Mouse (Mus musculus): ENCODE results near the gene Mdfi. TPM values are rescaled to one million over a fixed set of nuclear protein-coding genes. Genes with fewer than 3 reads are reported as not detected.

Mdfi gene
- 2.0 and 2.5 TPM in 2 replicates for polyA plus RNA-seq (2015; fragmentation: Nextera tagmentation; extraction: Ambion mirVana)

DNA sequence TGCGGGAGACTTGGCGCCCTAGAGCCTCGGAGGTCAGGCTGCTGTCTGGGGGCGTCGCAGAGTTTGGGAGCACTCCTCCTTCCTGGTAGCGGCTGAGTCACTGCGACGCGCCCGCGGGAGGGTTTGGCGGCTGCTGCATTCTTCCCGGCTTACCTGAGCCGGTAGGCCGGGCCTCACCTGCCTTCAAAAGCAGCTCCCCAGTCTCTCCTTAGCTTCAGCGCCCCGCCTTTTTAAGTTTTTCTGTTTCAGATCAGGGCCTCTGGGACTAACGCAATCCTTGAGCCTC is at the start of gene Mdfi:
Gene Mdfi (minus strand): TSS at position 210 of the 286 bp plus-strand sequence.
- no peak within 1 kb of the TSS for H3K27ac ChIP-seq (ENCODE audit: low read length)
- ATAC-seq: no peak
- WGBS: 4% methylated on average over 18 of the region's 18 CpGs
- no peaks in the 10 kb centered on the region for H3K9me3 ChIP-seq (ENCODE audit: control insufficient read depth, low read length)
- peak within 1 kb of the TSS; percentile 71 for H3K9ac ChIP-seq (replicated peaks; ENCODE audit: low read depth, low read length)
- peaks cover 26% of the 10 kb centered on the region for H3K27me3 ChIP-seq (replicated peaks; ENCODE audit: control insufficient read depth, insufficient read depth, low read length)
- H3K4me3 ChIP-seq (replicated peaks; ENCODE audit: low read length): peak within 1 kb of the TSS; percentile 61
- H3K4me2 ChIP-seq (ENCODE audit: low read length): peak within 1 kb of the TSS; percentile 98
- H3K36me3 ChIP-seq (ENCODE audit: control insufficient read depth, insufficient read depth): no peaks in the 10 kb centered on the region
- H3K4me1 ChIP-seq (replicated peaks; ENCODE audit: control insufficient read depth, insufficient read depth, low read length): peaks cover 22% of the 10 kb centered on the region

DNA sequence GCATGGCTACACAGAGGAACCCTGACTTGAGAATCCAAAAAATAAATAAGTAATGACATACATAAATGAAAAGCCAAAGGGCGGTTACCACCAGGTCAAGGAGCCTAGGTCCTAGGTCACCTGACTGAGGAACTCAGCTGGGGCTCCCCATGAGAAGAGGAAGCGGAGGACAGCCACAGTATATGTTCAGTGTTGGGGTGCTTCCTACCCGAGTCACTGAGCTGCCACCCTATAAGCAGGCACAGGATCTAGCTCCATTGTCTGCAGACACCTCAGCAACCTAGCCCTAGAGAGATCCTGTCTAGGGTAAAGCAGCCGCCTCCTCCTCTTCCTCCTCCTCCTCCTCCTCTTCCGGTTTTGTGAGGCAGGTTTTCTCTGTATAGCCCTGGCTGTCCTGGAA is 48.6 kb upstream of the Mdfi start:
- Histone ChIP-seq H3K4me1 (replicated peaks; ENCODE audit: control insufficient read depth, insufficient read depth, low read length) (peaks cover 38% of the 10 kb centered on the region), H3K9me3 (ENCODE audit: control insufficient read depth, low read length) (no peaks in the 10 kb centered on the region), H3K4me2 (ENCODE audit: low read length) (no peak overlapping the region), H3K4me3 (replicated peaks; ENCODE audit: low read length) (no peak overlapping the region), H3K27ac (ENCODE audit: low read length) (no peak overlapping the region), H3K27me3 (replicated peaks; ENCODE audit: control insufficient read depth, insufficient read depth, low read length) (no peaks in the 10 kb centered on the region), H3K36me3 (ENCODE audit: control insufficient read depth, insufficient read depth) (no peaks in the 10 kb centered on the region), H3K9ac (replicated peaks; ENCODE audit: low read depth, low read length) (no peak overlapping the region)
- no peak for ATAC-seq
- WGBS: 87% methylated on average over 5 of the region's 5 CpGs

DNA sequence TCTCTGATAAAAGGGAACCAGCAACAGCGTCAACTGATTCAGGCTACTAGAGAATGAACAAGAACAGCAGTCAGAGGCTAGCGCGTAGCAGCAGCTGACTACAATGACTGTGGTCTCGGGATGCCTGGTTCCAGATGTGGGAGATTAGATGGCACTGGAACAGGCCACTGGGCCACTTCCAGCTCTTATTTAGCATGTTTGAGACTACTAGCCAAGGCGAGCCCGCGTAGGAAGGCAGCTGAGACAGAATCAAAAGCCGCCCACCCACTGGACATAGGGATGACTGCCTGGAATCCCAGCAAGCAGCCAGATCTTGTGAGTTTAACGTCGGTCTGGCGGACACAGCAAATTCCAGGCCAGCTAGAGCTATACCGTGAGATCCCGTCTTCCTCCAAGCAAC is 46.8 kb upstream of the Mdfi start:
- no peaks in the 10 kb centered on the region for H3K36me3 ChIP-seq (ENCODE audit: control insufficient read depth, insufficient read depth)
- no peak overlapping the region for H3K9ac ChIP-seq (replicated peaks; ENCODE audit: low read depth, low read length)
- H3K4me1 ChIP-seq (replicated peaks; ENCODE audit: control insufficient read depth, insufficient read depth, low read length): peaks cover 39% of the 10 kb centered on the region
- no peaks in the 10 kb centered on the region for H3K27me3 ChIP-seq (replicated peaks; ENCODE audit: control insufficient read depth, insufficient read depth, low read length)
- ATAC-seq: no peak
- H3K4me3 ChIP-seq (replicated peaks; ENCODE audit: low read length): no peak overlapping the region
- no peak overlapping the region for H3K4me2 ChIP-seq (ENCODE audit: low read length)
- H3K27ac ChIP-seq (ENCODE audit: low read length): no peak overlapping the region
- 75% methylated on average over 13 of the region's 13 CpGs for WGBS
- H3K9me3 ChIP-seq (ENCODE audit: control insufficient read depth, low read length): no peaks in the 10 kb centered on the region

- Histone ChIP-seq H3K4me3 (replicated peaks; ENCODE audit: low read length) (no peak overlapping the region; the same call in 1 of the 2 replicates), H3K27ac (ENCODE audit: low read length) (peak overlapping the region; percentile 93), H3K9me3 (ENCODE audit: control insufficient read depth, low read length) (no peaks in the 10 kb centered on the region), H3K27me3 (replicated peaks; ENCODE audit: control insufficient read depth, insufficient read depth, low read length) (no peaks in the 10 kb centered on the region), H3K4me2 (ENCODE audit: low read length) (peak overlapping the region; percentile 57), H3K4me1 (replicated peaks; ENCODE audit: control insufficient read depth, insufficient read depth, low read length) (peaks cover 44% of the 10 kb centered on the region), H3K36me3 (ENCODE audit: control insufficient read depth, insufficient read depth) (peaks cover 7% of the 10 kb centered on the region; the same call in 1 of the 2 replicates), H3K9ac (replicated peaks; ENCODE audit: low read depth, low read length) (peak overlapping the region; percentile 76)
- ATAC-seq: peak; percentile 57
- WGBS: 14% methylated on average over 3 of the region's 3 CpGs
These were observed 44.7 kb upstream of the Mdfi start for GRCm38 (mm10) chr17:47879207-47879606.

DNA sequence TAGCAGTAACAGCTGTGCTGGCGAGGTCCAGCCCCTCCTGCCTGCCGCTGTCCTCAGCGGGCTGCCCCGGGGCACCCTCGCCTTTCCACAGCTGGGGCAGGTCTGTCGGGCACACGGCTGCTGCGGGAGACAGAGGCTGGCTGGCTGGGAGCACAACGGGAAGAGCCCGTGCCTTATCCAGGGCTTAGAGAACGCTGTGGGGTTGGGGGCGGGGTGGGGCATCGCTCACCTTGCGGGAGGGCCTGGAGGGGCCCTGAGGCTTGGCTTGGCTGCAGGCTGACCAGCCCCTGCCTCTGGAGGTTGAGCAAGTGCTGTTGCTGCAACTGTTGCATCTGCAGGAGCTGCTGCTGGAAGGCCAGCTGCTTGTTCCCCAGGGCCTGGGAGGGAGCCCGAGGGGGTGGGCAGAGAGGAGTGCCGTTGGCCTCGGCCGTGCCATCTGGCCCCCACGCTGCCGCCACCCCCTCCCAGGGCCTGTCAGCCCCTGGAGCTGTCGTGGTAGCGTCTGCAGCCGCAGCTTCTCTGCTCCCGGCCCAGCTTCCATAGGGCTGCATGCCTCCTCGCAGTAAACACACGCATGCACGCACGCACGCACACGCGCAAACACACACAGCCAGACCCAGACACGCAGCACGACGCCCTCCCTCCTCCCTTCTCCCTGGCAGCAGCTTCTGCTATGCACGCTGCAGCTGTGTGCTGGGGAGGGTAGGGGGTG is 44.0 kb upstream of the Mdfi start:
- Histone ChIP-seq H3K9ac (replicated peaks; ENCODE audit: low read depth, low read length) (peak overlapping the region; percentile 76), H3K4me1 (replicated peaks; ENCODE audit: control insufficient read depth, insufficient read depth, low read length) (peaks cover 51% of the 10 kb centered on the region), H3K27ac (ENCODE audit: low read length) (peak overlapping the region; percentile 93), H3K4me2 (ENCODE audit: low read length) (peak overlapping the region; percentile 57), H3K4me3 (replicated peaks; ENCODE audit: low read length) (peak overlapping the region; percentile 50), H3K9me3 (ENCODE audit: control insufficient read depth, low read length) (no peaks in the 10 kb centered on the region), H3K36me3 (ENCODE audit: control insufficient read depth, insufficient read depth) (peaks cover 7% of the 10 kb centered on the region; the same call in 1 of the 2 replicates), H3K27me3 (replicated peaks; ENCODE audit: control insufficient read depth, insufficient read depth, low read length) (no peaks in the 10 kb centered on the region)
- peak; percentile 80 for ATAC-seq
- 8% methylated on average over 32 of the region's 35 CpGs for WGBS

- peak overlapping the region; percentile 76 for H3K9ac ChIP-seq (replicated peaks; ENCODE audit: low read depth, low read length)
- no peaks in the 10 kb centered on the region for H3K27me3 ChIP-seq (replicated peaks; ENCODE audit: control insufficient read depth, insufficient read depth, low read length)
- peak overlapping the region; percentile 93 for H3K27ac ChIP-seq (ENCODE audit: low read length)
- H3K9me3 ChIP-seq (ENCODE audit: control insufficient read depth, low read length): no peaks in the 10 kb centered on the region
- peaks cover 7% of the 10 kb centered on the region; the same call in 1 of the 2 replicates for H3K36me3 ChIP-seq (ENCODE audit: control insufficient read depth, insufficient read depth)
- peak overlapping the region; percentile 57 for H3K4me2 ChIP-seq (ENCODE audit: low read length)
- peaks cover 58% of the 10 kb centered on the region for H3K4me1 ChIP-seq (replicated peaks; ENCODE audit: control insufficient read depth, insufficient read depth, low read length)
- WGBS: 21% methylated on average over 9 of the region's 10 CpGs
- H3K4me3 ChIP-seq (replicated peaks; ENCODE audit: low read length): peak overlapping the region; percentile 50
- peak; percentile 8; the same call in 1 of the 2 replicates for ATAC-seq
These were observed 43.4 kb upstream of the Mdfi start for GRCm38 (mm10) chr17:47877715-47878377.

GRCm38 (mm10) chr17:47876776-47877714 is 42.6 kb upstream of the Mdfi start:
- peaks cover 66% of the 10 kb centered on the region for H3K4me1 ChIP-seq (replicated peaks; ENCODE audit: control insufficient read depth, insufficient read depth, low read length)

DNA sequence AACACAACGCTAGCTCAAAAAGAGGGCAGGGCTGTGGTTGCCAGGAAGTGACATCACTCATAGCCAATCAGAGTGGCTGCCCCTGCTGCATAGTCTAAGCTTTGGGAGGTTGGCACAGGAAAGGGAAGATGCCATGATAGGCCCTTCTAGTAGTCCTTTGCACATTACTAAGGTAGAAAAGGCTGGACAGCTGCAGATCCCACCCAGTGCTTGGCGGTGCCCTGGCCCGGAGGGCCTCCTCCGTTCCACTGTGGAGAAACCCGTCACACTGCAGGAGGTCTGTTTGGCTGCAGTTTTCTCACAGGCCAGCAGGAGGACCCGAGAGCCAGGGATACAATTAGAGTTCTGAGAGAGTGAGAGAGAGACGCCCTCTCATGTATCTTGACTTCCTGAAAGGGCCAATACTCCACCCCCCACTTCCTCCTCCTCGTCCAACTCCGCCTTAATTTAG is 38.9 kb upstream of the Mdfi start:
- Histone ChIP-seq H3K36me3 (ENCODE audit: control insufficient read depth, insufficient read depth) (peaks cover 18% of the 10 kb centered on the region), H3K9ac (replicated peaks; ENCODE audit: low read depth, low read length) (no peak overlapping the region), H3K9me3 (ENCODE audit: control insufficient read depth, low read length) (no peaks in the 10 kb centered on the region), H3K4me1 (replicated peaks; ENCODE audit: control insufficient read depth, insufficient read depth, low read length) (peaks cover 52% of the 10 kb centered on the region), H3K27ac (ENCODE audit: low read length) (peak overlapping the region; percentile 85), H3K4me2 (ENCODE audit: low read length) (peak overlapping the region; percentile 3), H3K27me3 (replicated peaks; ENCODE audit: control insufficient read depth, insufficient read depth, low read length) (no peaks in the 10 kb centered on the region), H3K4me3 (replicated peaks; ENCODE audit: low read length) (no peak overlapping the region)
- peak; percentile 30 for ATAC-seq
- WGBS: 11% methylated on average over 9 of the region's 9 CpGs

More at GRCm38 (mm10) chr17:47876776-47877714, 42.6 kb upstream of the Mdfi start:
- WGBS: 13% methylated on average over 26 of the region's 26 CpGs
- Histone ChIP-seq H3K27ac (ENCODE audit: low read length) (peak overlapping the region; percentile 93), H3K9ac (replicated peaks; ENCODE audit: low read depth, low read length) (peak overlapping the region; percentile 76), H3K4me2 (ENCODE audit: low read length) (peak overlapping the region; percentile 57), H3K9me3 (ENCODE audit: control insufficient read depth, low read length) (no peaks in the 10 kb centered on the region), H3K4me3 (replicated peaks; ENCODE audit: low read length) (peak overlapping the region; percentile 50), H3K36me3 (ENCODE audit: control insufficient read depth, insufficient read depth) (peaks cover 7% of the 10 kb centered on the region; the same call in 1 of the 2 replicates), H3K27me3 (replicated peaks; ENCODE audit: control insufficient read depth, insufficient read depth, low read length) (no peaks in the 10 kb centered on the region)
- peak; percentile 13 for ATAC-seq

All from forebrain, embryonic 16.5 days (tissue).